Mouse (Mus musculus) CH12.LX (cell line): ENCODE measurements at regions not wholly inside any gene's neighbourhood (a gene's known extent, or its start where the extent isn't known, plus 50 kb on each side); places are given as distances from the start of the nearest gene placed in this dataset.

Source experiments
- DNase-seq: peaks from one replicate; pipeline ENCODE4 v3.0.0-alpha.2; 2013; ENCODE audit errors: extremely low read depth
- H3K27ac ChIP-seq: 2 replicates; pipeline ENCODE4 v1.5.1; 2012; ENCODE audit warnings: low read depth, mild to moderate bottlenecking, control low read depth, moderate library complexity; ENCODE audit not compliant: insufficient read depth
- H3K27me3 ChIP-seq: replicated peaks from 2 replicates; pipeline ENCODE3; 2012; ENCODE audit warnings: inconsistent platforms
- H3K36me3 ChIP-seq, 2 experiments: replicated peaks in 1 of 2; 2 replicates each; pipeline versions ENCODE3 to v1.6.1; 2012; ENCODE audit warnings: inconsistent platforms in 1 of 2, low read length in 1 of 2, mild to moderate bottlenecking in 1 of 2, mixed read lengths in 1 of 2, moderate library complexity in 1 of 2; ENCODE audit not compliant: control insufficient read depth in 1 of 2, insufficient read depth in 1 of 2
- H3K4me1 ChIP-seq, 2 experiments: 2 replicates each; pipeline ENCODE4 v1.6.1; 2012; ENCODE audit warnings: inconsistent platforms in 1 of 2, moderate library complexity in 1 of 2; ENCODE audit not compliant: insufficient read depth in 2 of 2, control insufficient read depth in 1 of 2
- H3K4me2 ChIP-seq: 2 replicates; pipeline ENCODE4 v1.6.1; 2012; ENCODE audit warnings: low read depth, mild to moderate bottlenecking, control low read depth; ENCODE audit not compliant: poor library complexity, insufficient read depth, severe bottlenecking
- H3K4me3 ChIP-seq, 3 experiments: fragments of 150-350 bp in 1 of 3; sonication (generic) in 1 of 3; replicated peaks in 1 of 3; 2 replicates each; pipeline versions ENCODE3 to v1.5.1; 2011 to 2012; ENCODE audit warnings: low read depth in 2 of 3, low read length in 2 of 3, mild to moderate bottlenecking in 2 of 3, moderate library complexity in 2 of 3, control low read depth in 1 of 3, improper control_type of control experiment in 1 of 3, inconsistent platforms in 1 of 3, mixed read lengths in 1 of 3; ENCODE audit not compliant: poor library complexity in 1 of 3
- H3K79me2 ChIP-seq: replicated peaks from 2 replicates; pipeline ENCODE4 v1.6.1; 2012; ENCODE audit warnings: mild to moderate bottlenecking, moderate library complexity; ENCODE audit not compliant: control insufficient read depth, poor library complexity, insufficient read depth, severe bottlenecking; ENCODE audit errors: extremely low read depth
- H3K9ac ChIP-seq: 2 replicates; pipeline ENCODE4 v1.6.1; 2012; ENCODE audit warnings: low read depth, mild to moderate bottlenecking, control low read depth, moderate library complexity; ENCODE audit not compliant: insufficient read depth
- H3K9me3 ChIP-seq: replicated peaks from 2 replicates; pipeline ENCODE3; 2012; ENCODE audit warnings: low read length, inconsistent platforms, mixed read lengths
- CHD1 ChIP-seq: IDR thresholded peaks from 2 replicates; pipeline ENCODE4 v1.6.1; 2012; ENCODE audit warnings: low read depth, low read length, improper control_type of control experiment, inconsistent platforms
- CHD2 ChIP-seq: IDR thresholded peaks from 2 replicates; pipeline ENCODE4 v1.6.1; 2011; ENCODE audit warnings: low read length, improper control_type of control experiment
- E2F4 ChIP-seq: IDR thresholded peaks from 2 replicates; pipeline ENCODE4 v1.6.1; 2011; ENCODE audit warnings: low read depth, low read length, improper control_type of control experiment; ENCODE audit not compliant: insufficient replicate concordance
- ELF1 ChIP-seq: IDR thresholded peaks from 2 replicates; pipeline ENCODE4 v1.6.1; 2014; ENCODE audit warnings: low read depth, mild to moderate bottlenecking, inconsistent platforms, low read length, improper control_type of control experiment
- ETS1 ChIP-seq: conservative IDR thresholded peaks from 2 replicates; pipeline ENCODE4 v1.6.1; 2012; ENCODE audit warnings: low read depth, mild to moderate bottlenecking, inconsistent platforms, low read length, improper control_type of control experiment, moderate library complexity
- GABPA ChIP-seq: IDR thresholded peaks from 2 replicates; pipeline ENCODE4 v1.6.1; 2012; ENCODE audit warnings: low read depth, low read length, improper control_type of control experiment, inconsistent platforms; ENCODE audit not compliant: insufficient replicate concordance
- HCFC1 ChIP-seq: IDR thresholded peaks from 2 replicates; pipeline ENCODE4 v1.6.1; 2012; ENCODE audit warnings: low read depth, mild to moderate bottlenecking, inconsistent platforms, low read length, improper control_type of control experiment
- IRF4 ChIP-seq: IDR thresholded peaks from 2 replicates; pipeline ENCODE4 v1.6.1; 2014; ENCODE audit warnings: low read depth, mild to moderate bottlenecking, inconsistent platforms, low read length, improper control_type of control experiment
- JUN ChIP-seq: IDR thresholded peaks from 2 replicates; pipeline ENCODE4 v1.6.1; 2011; ENCODE audit warnings: low read depth, mild to moderate bottlenecking, low read length, improper control_type of control experiment, moderate library complexity; ENCODE audit not compliant: insufficient read depth
- JUND ChIP-seq: conservative IDR thresholded peaks from 2 replicates; pipeline ENCODE4 v1.6.1; 2011; ENCODE audit warnings: low read depth, low read length, improper control_type of control experiment
- KAT2A ChIP-seq: IDR thresholded peaks from 2 replicates; pipeline ENCODE4 v1.6.1; 2012; ENCODE audit warnings: low read length, improper control_type of control experiment, inconsistent platforms; ENCODE audit not compliant: insufficient replicate concordance
- MAX ChIP-seq: IDR thresholded peaks from 2 replicates; pipeline ENCODE4 v1.6.1; 2011; ENCODE audit warnings: low read length, improper control_type of control experiment
- MAZ ChIP-seq: IDR thresholded peaks from 2 replicates; pipeline ENCODE4 v1.6.1; 2012; ENCODE audit warnings: low read depth, mild to moderate bottlenecking, inconsistent platforms, low read length, improper control_type of control experiment, moderate library complexity
- MEF2A ChIP-seq: IDR thresholded peaks from 2 replicates; pipeline ENCODE4 v1.6.1; 2014; ENCODE audit warnings: low read depth, mild to moderate bottlenecking, inconsistent platforms, low read length, improper control_type of control experiment, borderline replicate concordance
- MXI1 ChIP-seq: IDR thresholded peaks from 2 replicates; pipeline ENCODE4 v1.6.1; 2011; ENCODE audit warnings: mild to moderate bottlenecking, low read depth, low read length, improper control_type of control experiment
- NRF1 ChIP-seq: IDR thresholded peaks from 2 replicates; pipeline ENCODE4 v1.6.1; 2014; ENCODE audit warnings: low read depth, mild to moderate bottlenecking, inconsistent platforms, low read length, improper control_type of control experiment, moderate library complexity
- POLR2A ChIP-seq: IDR thresholded peaks from 2 replicates; pipeline ENCODE4 v1.6.1; 2011; ENCODE audit warnings: low read depth, mild to moderate bottlenecking, improper control_type of control experiment, low read length
- POLR2AphosphoS2 ChIP-seq: IDR thresholded peaks from 2 replicates; pipeline ENCODE4 v1.6.1; 2011; ENCODE audit warnings: low read depth, low read length, improper control_type of control experiment
- RAD21 ChIP-seq: IDR thresholded peaks from 2 replicates; pipeline ENCODE4 v1.6.1; 2011; ENCODE audit warnings: low read depth, mild to moderate bottlenecking, low read length, improper control_type of control experiment, moderate library complexity
- RCOR1 ChIP-seq: conservative IDR thresholded peaks from 2 replicates; pipeline ENCODE4 v1.6.1; 2012; ENCODE audit warnings: low read depth, mild to moderate bottlenecking, inconsistent platforms, low read length, improper control_type of control experiment
- SIN3A ChIP-seq: IDR thresholded peaks from 2 replicates; pipeline ENCODE4 v1.6.1; 2012; ENCODE audit warnings: low read length, improper control_type of control experiment, inconsistent platforms
- TBP ChIP-seq: conservative IDR thresholded peaks from 2 replicates; pipeline ENCODE4 v1.6.1; 2011; ENCODE audit warnings: low read depth, low read length, improper control_type of control experiment
- TCF12 ChIP-seq: IDR thresholded peaks from 2 replicates; pipeline ENCODE4 v1.6.1; 2014; ENCODE audit warnings: low read depth, mild to moderate bottlenecking, inconsistent platforms, low read length, improper control_type of control experiment
- UBTF ChIP-seq: IDR thresholded peaks from 2 replicates; pipeline ENCODE4 v1.6.1; 2012; ENCODE audit warnings: low read depth, mild to moderate bottlenecking, inconsistent platforms, low read length, improper control_type of control experiment, moderate library complexity
- USF1 ChIP-seq: IDR thresholded peaks from 2 replicates; pipeline ENCODE4 v1.6.1; 2014; ENCODE audit warnings: low read depth, mild to moderate bottlenecking, inconsistent platforms, low read length, improper control_type of control experiment
- ZC3H11A ChIP-seq: IDR thresholded peaks from 2 replicates; pipeline ENCODE4 v1.6.1; 2012; ENCODE audit warnings: low read depth, mild to moderate bottlenecking, inconsistent platforms, low read length, improper control_type of control experiment
- ZKSCAN1 ChIP-seq: IDR thresholded peaks from 2 replicates; pipeline ENCODE4 v1.6.1; 2012; ENCODE audit warnings: low read depth, inconsistent platforms, low read length, improper control_type of control experiment, borderline replicate concordance
- ZNF384 ChIP-seq: IDR thresholded peaks from 2 replicates; pipeline ENCODE4 v1.6.1; 2012; ENCODE audit warnings: low read depth, low read length, improper control_type of control experiment, inconsistent platforms
- dilution Hi-C: fragments of 300-500 bp; cut with MboI; formaldehyde crosslinking; loops from 2 replicates; pipeline ENCODE4 v1.14.3; 2020; ENCODE audit warnings: low sequenced_read_pairs; ENCODE audit not compliant: extremely low pct_unique_long_range_greater_than_20kb, extremely low pct_ligation_motif_present
- in situ Hi-C: fragments of 300-500 bp; cut with MboI; formaldehyde crosslinking; loops from 3 replicates; pipeline ENCODE4 v1.14.3; 2019; ENCODE audit warnings: low sequenced_read_pairs, low pct_ligation_motif_present, low pct_unique_long_range_greater_than_20kb, mixed read lengths

- peaks cover 2% of the 10 kb centered on the region for H3K9me3 ChIP-seq
- in situ Hi-C loops (no loop called here), dilution Hi-C loops (no loop called here)
- no peak for DNase-seq
- no peaks in the 10 kb centered on the region for H3K27me3 ChIP-seq
- H3K4me1 ChIP-seq: peaks cover 0 to 8% of the 10 kb centered on the region in 2 experiments; a peak in 2 of 4 replicates
- H3K4me3 ChIP-seq: no peak overlapping the region
- H3K79me2 ChIP-seq: no peaks in the 10 kb centered on the region
- no peaks in the 10 kb centered on the region for H3K36me3 ChIP-seq
- no peak for TF ChIP-seq NRF1
- TF ChIP-seq UBTF: no peak
- no peak for TF ChIP-seq ZC3H11A
- TF ChIP-seq CHD2: no peak
- no peak for TF ChIP-seq JUND
- no peak for TF ChIP-seq MXI1
- TF ChIP-seq TBP: no peak
- no peak for TF ChIP-seq POLR2AphosphoS2
- TF ChIP-seq CHD1: no peak
- no peak for TF ChIP-seq ZKSCAN1
- no peak for TF ChIP-seq TCF12
- TF ChIP-seq RCOR1: no peak
- TF ChIP-seq MAZ: no peak
- no peak for TF ChIP-seq MAX
- no peak for TF ChIP-seq ETS1
- no peak for TF ChIP-seq ELF1
- TF ChIP-seq USF1: no peak
- TF ChIP-seq KAT2A: no peak
- no peak for TF ChIP-seq SIN3A
- no peak for TF ChIP-seq HCFC1
- no peak overlapping the region for H3K4me2 ChIP-seq
- no peak overlapping the region for H3K9ac ChIP-seq
- H3K27ac ChIP-seq: no peak overlapping the region
These were observed 54.5 kb upstream of the Tars start for GRCm38 (mm10) chr15:11453997-11454396.

DNA sequence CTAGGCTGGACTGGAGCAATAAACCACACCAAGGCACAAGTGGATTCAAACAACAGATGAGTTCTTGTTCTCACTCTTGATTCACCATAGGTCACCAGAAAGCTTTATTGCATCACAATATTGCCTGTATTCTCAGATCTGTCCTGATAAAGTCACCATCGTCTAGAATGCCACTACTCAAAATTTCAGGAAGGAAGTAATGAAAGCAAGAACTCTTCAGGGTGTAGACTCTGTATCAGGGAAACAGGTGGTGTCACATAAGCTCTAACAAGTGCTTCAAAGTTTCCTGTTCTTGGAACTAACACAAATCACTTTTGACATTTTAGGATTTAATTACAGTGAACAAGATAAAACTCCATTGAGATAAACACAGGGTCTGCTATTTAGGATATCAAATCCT lies 52.2 kb upstream of the Tars start:
- DNase-seq: no peak
- Histone ChIP-seq H3K36me3 (no peaks in the 10 kb centered on the region), H3K79me2 (no peaks in the 10 kb centered on the region), H3K9ac (no peak overlapping the region), H3K4me3 (no peak overlapping the region), H3K27ac (no peak overlapping the region), H3K9me3 (peaks cover 2% of the 10 kb centered on the region), H3K4me1 (peaks cover 0 to 5% of the 10 kb centered on the region in 2 experiments; a peak in 1 of 4 replicates), H3K4me2 (no peak overlapping the region), H3K27me3 (no peaks in the 10 kb centered on the region)
- in situ Hi-C loops (no loop called here), dilution Hi-C loops (no loop called here)
- no peak for TF ChIP-seq MXI1
- TF ChIP-seq ZKSCAN1: no peak
- TF ChIP-seq MAZ: no peak
- TF ChIP-seq USF1: no peak
- no peak for TF ChIP-seq ZC3H11A
- TF ChIP-seq GABPA: no peak
- no peak for TF ChIP-seq E2F4
- TF ChIP-seq POLR2A: no peak
- no peak for TF ChIP-seq CHD1
- TF ChIP-seq IRF4: no peak
- no peak for TF ChIP-seq ZNF384
- TF ChIP-seq MEF2A: no peak
- TF ChIP-seq MAX: no peak
- TF ChIP-seq RAD21: no peak
- no peak for TF ChIP-seq ETS1
- TF ChIP-seq JUN: no peak
